Mouse (Mus musculus) intestine, postnatal 0 days (tissue): ENCODE results near the gene Prg3. TPM values are rescaled to one million over a fixed set of nuclear protein-coding genes. Genes with fewer than 3 reads are reported as not detected.

Experiments used
- ATAC-seq: fragments of 200-750 bp; cut with Nextera tagmentation; 2 replicates; pipeline ENCODE4 v1.8.0; 2017; ENCODE audit warnings: mild to moderate bottlenecking, moderate TSS enrichment, moderate library complexity
- H3K27ac ChIP-seq: fragments of 300-500 bp; sonication (generic); 2 replicates; pipeline ENCODE4 v1.5.1; 2014; ENCODE audit warnings: mild to moderate bottlenecking, low read depth, low read length, moderate library complexity
- H3K27me3 ChIP-seq: fragments of 300-500 bp; sonication (generic); replicated peaks from 2 replicates; pipeline ENCODE4 v1.6.1; 2014; ENCODE audit warnings: low read length, mixed read lengths; ENCODE audit not compliant: control insufficient read depth, insufficient read depth
- H3K36me3 ChIP-seq: fragments of 300-500 bp; sonication (generic); 2 replicates; pipeline ENCODE4 v1.6.1; 2014; ENCODE audit warnings: mild to moderate bottlenecking, moderate library complexity; ENCODE audit not compliant: control insufficient read depth, insufficient read depth
- H3K4me1 ChIP-seq: fragments of 300-500 bp; sonication (generic); replicated peaks from 2 replicates; pipeline ENCODE4 v1.6.1; 2014; ENCODE audit warnings: antibody characterized with exemption, low read length, mixed read lengths; ENCODE audit not compliant: control insufficient read depth, insufficient read depth
- H3K4me2 ChIP-seq: fragments of 300-500 bp; sonication (generic); replicated peaks from 2 replicates; pipeline ENCODE4 v1.6.1; 2014; ENCODE audit warnings: low read depth, mild to moderate bottlenecking, moderate library complexity
- H3K4me3 ChIP-seq: fragments of 300-500 bp; sonication (generic); 2 replicates; pipeline ENCODE4 v1.5.1; 2014; ENCODE audit warnings: low read depth, low read length
- H3K9ac ChIP-seq: fragments of 300-500 bp; sonication (generic); 2 replicates; pipeline ENCODE4 v1.6.1; 2014; ENCODE audit warnings: mild to moderate bottlenecking, low read depth, low read length
- H3K9me3 ChIP-seq: fragments of 300-500 bp; sonication (generic); 2 replicates; pipeline ENCODE4 v1.6.1; 2016; ENCODE audit warnings: mixed run types; ENCODE audit not compliant: control insufficient read depth
- CTCF ChIP-seq: sonication (generic); IDR thresholded peaks from 2 replicates; pipeline ENCODE4 v1.5.1; 2016; ENCODE audit warnings: low read depth, mild to moderate bottlenecking, control low read depth, antibody characterized with exemption, moderate library complexity
- WGBS: fragments of 180-500 bp; shearing (Covaris S2); extraction: QIAGEN DNeasy Blood & Tissue Kit; methylation state at CpG from one replicate; pipeline ENCODE4 v1.1.7; 2014; 5-methylcytosine and 5-hydroxymethylcytosine counted together
- polyA plus RNA-seq: library from polyadenylated mRNA; unstranded; fragments of >200 nt; fragmentation: Nextera tagmentation; extraction: Ambion mirVana; gene quantifications from 2 replicates; pipeline ENCODE4 v1.2.1, GENCODE M21; 2015

Gene Prg3
- not detected in 2 replicates for polyA plus RNA-seq

- no peak for ATAC-seq
- Histone ChIP-seq H3K9me3 (no peaks in the 10 kb centered on the region), H3K4me2 (no peak within 1 kb of the TSS), H3K9ac (no peak within 1 kb of the TSS), H3K27ac (no peak within 1 kb of the TSS), H3K36me3 (no peaks in the 10 kb centered on the region), H3K4me1 (no peaks in the 10 kb centered on the region), H3K27me3 (no peaks in the 10 kb centered on the region), H3K4me3 (no peak within 1 kb of the TSS)
- 86% methylated on average over 1 of the region's 1 CpGs for WGBS
- TF ChIP-seq CTCF, result no peak
These were observed at the start of gene Prg3 for GRCm38 (mm10) chr2:84987930-84988329. Prg3 (plus strand) TSS chr2:84988215.

- no peak for TF ChIP-seq CTCF
- H3K4me1 ChIP-seq, result 0 out of 2 replicates have a peak, but pooled peaks cover 5% of the 10 kb centered on the region
- WGBS, result 26% methylated on average over 5 of the region's 5 CpGs
- H3K4me3 ChIP-seq, result peak overlapping the region; percentile 43
- peak overlapping the region; percentile 76 for H3K27ac ChIP-seq
- no peaks in the 10 kb centered on the region for H3K9me3 ChIP-seq
- peak overlapping the region; percentile 65 for H3K4me2 ChIP-seq
- H3K36me3 ChIP-seq, result peaks cover 4% of the 10 kb centered on the region; the same call in 1 of the 2 replicates
- peak overlapping the region; percentile 65; the same call in 1 of the 2 replicates for H3K9ac ChIP-seq
- H3K27me3 ChIP-seq, result no peaks in the 10 kb centered on the region
- peak; percentile 88 for ATAC-seq
These were observed 49.6 kb upstream of the Prg3 start for GRCm38 (mm10) chr2:84938249-84938946.

- no peaks in the 10 kb centered on the region for H3K9me3 ChIP-seq
- peak overlapping the region; percentile 76 for H3K27ac ChIP-seq
- no peaks in the 10 kb centered on the region for H3K27me3 ChIP-seq
- peaks cover 6% of the 10 kb centered on the region; the same call in 1 of the 2 replicates for H3K36me3 ChIP-seq
- 0 out of 2 replicates have a peak, but pooled peaks cover 5% of the 10 kb centered on the region for H3K4me1 ChIP-seq
- 76% methylated on average over 3 of the region's 3 CpGs for WGBS
- no peak for ATAC-seq
- no peak overlapping the region for H3K4me3 ChIP-seq
- 0 out of 2 replicates have a peak, but pooled peaks have one; percentile 8 for TF ChIP-seq CTCF
- no peak overlapping the region for H3K9ac ChIP-seq
- no peak overlapping the region for H3K4me2 ChIP-seq
These were observed 48.7 kb upstream of the Prg3 start for GRCm38 (mm10) chr2:84939306-84939705.

- Histone ChIP-seq H3K9ac (no peak overlapping the region), H3K36me3 (peaks cover 10% of the 10 kb centered on the region; the same call in 1 of the 2 replicates), H3K4me1 (0 out of 2 replicates have a peak, but pooled peaks cover 5% of the 10 kb centered on the region), H3K27me3 (no peaks in the 10 kb centered on the region), H3K9me3 (no peaks in the 10 kb centered on the region), H3K27ac (peak overlapping the region; percentile 57), H3K4me2 (no peak overlapping the region), H3K4me3 (no peak overlapping the region)
- ATAC-seq, result peak; percentile 25
- no peak for TF ChIP-seq CTCF
- WGBS, result 69% methylated on average over 6 of the region's 6 CpGs
These were observed 48.3 kb upstream of the Prg3 start for GRCm38 (mm10) chr2:84939711-84940110.

GRCm38 (mm10) chr2:84941332-84941731 lies 46.7 kb upstream of the Prg3 start:
- H3K4me1 ChIP-seq, result 0 out of 2 replicates have a peak, but pooled peaks cover 5% of the 10 kb centered on the region
- no peak overlapping the region for H3K4me3 ChIP-seq
- no peak overlapping the region for H3K4me2 ChIP-seq
- H3K9me3 ChIP-seq, result no peaks in the 10 kb centered on the region
- no peak for TF ChIP-seq CTCF
- ATAC-seq, result no peak
- no peaks in the 10 kb centered on the region for H3K27me3 ChIP-seq
- H3K36me3 ChIP-seq, result peaks cover 21% of the 10 kb centered on the region
- WGBS, result 74% methylated on average over 2 of the region's 2 CpGs
- no peak overlapping the region for H3K9ac ChIP-seq
- no peak overlapping the region for H3K27ac ChIP-seq

GRCm38 (mm10) chr2:84941795-84942194 lies 46.2 kb upstream of the Prg3 start:
- 82% methylated on average over 4 of the region's 4 CpGs for WGBS
- Histone ChIP-seq H3K4me1 (0 out of 2 replicates have a peak, but pooled peaks cover 5% of the 10 kb centered on the region), H3K4me3 (no peak overlapping the region), H3K36me3 (peaks cover 26% of the 10 kb centered on the region), H3K27me3 (no peaks in the 10 kb centered on the region), H3K27ac (no peak overlapping the region), H3K9me3 (no peaks in the 10 kb centered on the region), H3K4me2 (no peak overlapping the region), H3K9ac (no peak overlapping the region)
- ATAC-seq, result no peak
- no peak for TF ChIP-seq CTCF
